Mouse (Mus musculus) adrenal gland, adult 2 months (tissue): ENCODE measurements around the gene Ncln. TPM values are rescaled to one million over a fixed set of nuclear protein-coding genes. Genes with fewer than 3 reads are reported as not detected.

Source experiments
- DNase-seq: peaks from one replicate; pipeline ENCODE4 v3.0.0; 2021
- polyA plus RNA-seq: library from polyadenylated mRNA; depleted of rRNA; stranded (reverse); fragments of >200 nt; gene quantifications from 2 replicates; pipeline ENCODE4 v1.2.3, GENCODE M21; 2012
- total RNA-seq, 2 experiments: library from RNA; stranded (reverse); gene quantifications; 2 replicates each; pipeline ENCODE4 v1.2.3; 2021

Ncln gene
- total and polyA plus RNA-seq, 3 experiments: 111 to 856 (median 123) TPM

DNA sequence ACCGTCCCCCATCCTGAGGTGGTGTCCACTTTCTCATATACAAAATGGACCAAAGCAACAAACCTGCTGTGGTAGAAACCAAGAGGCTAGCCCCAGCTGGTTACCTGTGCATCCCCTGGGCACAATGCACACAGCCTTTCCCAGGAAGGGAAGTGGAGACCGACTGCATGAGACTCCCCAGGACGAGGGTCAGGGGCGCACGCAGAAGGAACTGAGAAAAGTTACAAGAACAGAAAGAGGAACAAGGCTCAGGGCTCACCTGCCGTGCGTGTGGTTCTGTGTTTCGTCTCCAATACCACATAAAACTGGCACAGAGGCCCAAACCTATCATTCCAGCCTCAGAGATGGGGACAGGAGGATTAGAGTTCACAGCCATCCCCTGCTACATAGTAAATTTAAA is 21.0 kb upstream of the Ncln start:
- no peak for DNase-seq

DNA sequence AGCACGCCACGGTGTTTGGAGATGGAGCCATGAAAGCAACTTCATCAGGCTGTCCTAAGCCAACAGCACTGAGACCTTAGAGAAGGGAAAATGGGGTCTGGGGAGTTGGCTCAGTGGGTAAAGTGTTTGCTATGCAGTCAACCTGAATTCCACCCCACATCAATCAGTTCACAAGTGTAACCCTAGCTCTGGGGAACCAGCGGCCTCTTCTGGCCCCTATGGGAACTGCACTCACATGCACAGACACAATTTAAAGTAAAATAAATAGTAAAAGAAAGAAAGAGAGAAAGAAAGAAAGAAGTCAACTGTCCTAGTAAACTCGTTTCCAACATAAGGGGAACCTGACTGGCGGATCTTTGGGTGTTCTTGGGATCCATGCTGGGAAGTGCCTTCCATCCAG is 17.6 kb upstream of the Ncln start:
- no peak for DNase-seq

DNA sequence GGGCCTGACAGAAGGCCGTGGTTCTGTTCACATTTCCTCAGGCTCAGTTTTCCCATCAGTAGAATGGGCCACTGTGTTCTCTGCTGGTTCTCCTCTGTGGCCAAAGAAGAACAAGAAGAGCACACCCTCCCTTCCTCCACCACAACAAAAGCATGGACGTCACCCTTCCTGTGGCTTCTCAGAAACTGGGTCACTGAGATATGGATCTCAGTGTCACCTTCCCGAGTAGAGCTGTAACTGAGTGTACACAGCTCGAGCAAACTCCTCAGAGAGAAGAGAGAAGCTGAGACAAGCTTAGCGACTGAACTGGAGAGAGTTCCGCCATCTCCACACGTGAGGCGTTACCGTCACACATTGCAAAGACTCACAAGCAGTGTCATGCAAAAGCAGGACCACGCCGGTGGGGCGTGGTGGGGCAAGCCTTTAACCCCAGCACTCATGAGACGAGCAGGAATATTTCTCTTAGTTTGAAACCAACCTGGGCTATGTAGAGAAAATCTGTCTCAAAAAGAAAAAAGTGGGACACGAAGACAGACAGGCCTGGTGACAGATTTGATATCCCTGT is 14.1 kb upstream of the Ncln start:
- no peak for DNase-seq

DNA sequence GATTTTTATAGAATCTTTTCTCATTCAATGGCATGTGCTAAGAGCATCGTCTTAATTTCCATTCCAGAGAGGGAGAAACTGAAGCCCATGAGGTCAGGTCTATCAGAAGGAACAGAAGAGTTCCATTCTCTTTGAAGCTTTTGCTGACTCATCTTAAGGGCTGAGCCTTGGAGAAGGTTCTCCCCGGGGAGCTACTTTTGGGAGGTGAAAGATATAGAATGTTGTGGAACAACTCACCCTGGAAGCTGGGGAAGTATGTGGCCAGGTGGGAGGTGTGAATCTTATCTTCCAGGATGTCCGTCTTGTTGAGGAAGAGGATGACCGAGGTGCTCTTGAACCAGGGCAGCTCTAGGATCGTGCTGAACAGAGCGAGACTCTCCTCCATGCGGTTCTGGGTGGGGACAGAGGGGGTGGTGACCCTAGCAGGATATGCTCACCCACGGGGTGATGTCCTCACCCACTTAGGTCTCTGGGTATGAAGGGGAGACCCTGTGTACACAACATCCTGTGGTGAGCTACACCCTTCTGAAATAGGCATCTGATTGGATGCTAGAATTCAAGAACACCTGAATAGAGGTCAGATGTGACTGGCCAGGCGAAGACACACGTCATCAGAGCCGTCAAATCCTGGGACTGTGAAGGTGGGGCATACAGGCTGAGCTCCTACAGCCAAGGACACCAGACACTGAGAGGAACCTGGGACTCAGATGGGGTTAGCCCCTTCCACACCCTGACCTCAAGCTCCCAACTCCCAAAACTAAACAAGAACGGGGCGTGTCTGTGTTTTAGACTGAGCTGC is 11.7 kb upstream of the Ncln start:
- DNase-seq: no peak

DNA sequence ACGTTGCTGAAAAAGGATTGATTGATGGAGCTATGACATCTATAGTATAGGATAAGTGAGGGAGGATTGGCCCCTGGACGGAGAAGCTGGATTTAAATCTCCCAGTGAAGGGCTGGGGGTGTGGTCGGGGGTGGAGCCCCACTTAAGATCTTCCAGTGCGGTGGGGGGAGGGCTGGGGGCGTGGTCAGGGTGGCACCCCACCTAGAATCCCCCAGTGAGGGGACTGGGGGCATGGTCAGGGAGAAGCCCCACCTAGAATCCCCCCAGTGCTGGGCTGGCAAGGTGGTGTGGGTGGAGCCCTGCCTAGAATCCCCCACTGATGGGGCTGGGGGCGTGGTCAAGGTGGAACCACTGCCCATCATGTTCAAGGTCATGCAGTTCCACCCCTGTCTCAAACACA is 10.9 kb upstream of the Ncln start:
- DNase-seq: no peak

DNA sequence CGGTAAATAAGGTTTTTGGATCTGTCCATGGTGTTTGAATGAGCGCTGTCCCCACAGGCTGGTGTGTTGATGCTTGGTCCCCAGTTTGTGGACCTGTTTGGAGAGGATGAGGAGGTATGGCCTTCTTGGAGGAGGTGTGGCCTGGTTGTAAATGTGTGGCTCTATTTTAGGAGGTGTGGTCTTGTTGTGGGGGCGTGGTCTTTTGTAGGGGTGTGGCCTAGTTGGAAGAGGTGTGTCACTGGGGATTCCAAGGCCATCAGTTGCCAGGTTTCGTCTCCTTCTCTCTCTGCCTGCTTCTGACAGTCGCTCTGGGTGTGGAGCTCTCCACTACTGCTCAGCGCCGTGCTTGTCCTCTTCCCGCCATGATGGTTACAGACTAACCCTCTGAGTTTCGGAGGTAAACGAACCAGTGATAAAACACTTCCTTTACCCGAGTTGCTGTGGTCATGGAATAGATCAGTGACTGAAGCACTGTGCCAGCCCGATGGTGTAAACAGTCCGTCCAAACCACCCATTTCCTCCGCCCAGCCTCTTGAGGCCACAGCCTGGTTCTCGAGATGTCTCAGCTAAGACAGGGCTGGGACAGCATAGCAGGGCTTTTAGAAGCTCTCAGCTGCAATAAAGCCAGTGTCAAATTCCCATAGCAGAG is 8.9 kb upstream of the Ncln start:
- no peak for DNase-seq

- peak; percentile 89 for DNase-seq
These were observed 6.5 kb upstream of the Ncln start for GRCm38 (mm10) chr10:81502658-81503057.

DNA sequence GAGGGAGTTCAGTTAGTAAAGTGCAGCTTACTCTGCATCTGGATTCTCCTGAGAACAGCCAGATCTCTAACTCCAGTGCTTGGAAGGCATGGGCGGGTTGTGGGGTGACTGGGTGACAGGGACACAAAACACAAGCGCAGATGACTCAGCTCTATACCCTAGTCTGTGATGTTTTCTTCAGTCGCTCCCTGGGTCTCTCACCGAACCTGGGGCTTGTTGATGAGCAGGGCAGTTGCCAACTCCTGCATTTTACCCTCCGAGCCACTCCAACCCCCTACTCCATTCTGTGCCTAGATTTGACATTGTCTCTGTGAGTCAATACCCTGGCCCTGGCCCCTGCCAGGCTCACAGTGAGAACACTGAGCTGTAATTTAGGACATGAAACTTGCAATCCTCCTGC is 5.7 kb upstream of the Ncln start:
- no peak for DNase-seq

GRCm38 (mm10) chr10:81500032-81500431 is 3.8 kb upstream of the Ncln start, which contains the start of gene S1pr4:
S1pr4 (minus strand) TSS chr10:81500132.
- DNase-seq: no peak

DNA sequence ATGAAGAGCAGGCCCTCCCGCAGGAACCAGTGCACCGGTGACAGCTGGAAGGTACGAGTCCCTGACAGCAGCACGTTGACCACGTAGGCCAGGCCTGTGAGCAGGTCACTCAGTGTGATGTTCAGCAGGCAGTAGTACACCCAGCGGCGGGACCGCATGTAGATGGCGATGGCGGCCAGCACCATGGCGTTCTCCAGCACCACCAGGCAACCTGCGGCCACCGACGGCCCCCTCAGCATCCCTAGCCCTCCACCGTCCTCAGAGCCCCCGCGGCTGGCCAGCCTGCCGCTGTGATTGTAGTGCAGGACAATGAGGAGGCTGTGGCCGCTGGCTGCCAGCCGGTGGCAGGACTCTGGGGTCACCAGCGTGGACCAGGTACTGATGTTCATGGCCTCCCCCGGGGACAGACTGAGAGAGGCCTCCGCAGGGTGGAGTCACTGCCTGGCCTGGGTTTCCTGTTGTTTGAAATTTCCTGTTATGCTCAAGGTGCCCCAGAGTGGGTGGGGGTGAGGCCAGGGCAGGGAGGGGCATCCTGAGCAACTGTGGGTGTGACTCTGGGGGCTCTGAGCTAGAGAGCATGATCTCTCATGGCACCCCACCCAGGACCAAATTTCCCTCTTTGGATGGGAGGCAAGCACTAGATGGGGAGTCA is 3.2 kb upstream of the Ncln start:
- peak; percentile 46 for DNase-seq

- DNase-seq: no peak
These were observed 2.4 kb upstream of the Ncln start for GRCm38 (mm10) chr10:81498316-81499249.

DNA sequence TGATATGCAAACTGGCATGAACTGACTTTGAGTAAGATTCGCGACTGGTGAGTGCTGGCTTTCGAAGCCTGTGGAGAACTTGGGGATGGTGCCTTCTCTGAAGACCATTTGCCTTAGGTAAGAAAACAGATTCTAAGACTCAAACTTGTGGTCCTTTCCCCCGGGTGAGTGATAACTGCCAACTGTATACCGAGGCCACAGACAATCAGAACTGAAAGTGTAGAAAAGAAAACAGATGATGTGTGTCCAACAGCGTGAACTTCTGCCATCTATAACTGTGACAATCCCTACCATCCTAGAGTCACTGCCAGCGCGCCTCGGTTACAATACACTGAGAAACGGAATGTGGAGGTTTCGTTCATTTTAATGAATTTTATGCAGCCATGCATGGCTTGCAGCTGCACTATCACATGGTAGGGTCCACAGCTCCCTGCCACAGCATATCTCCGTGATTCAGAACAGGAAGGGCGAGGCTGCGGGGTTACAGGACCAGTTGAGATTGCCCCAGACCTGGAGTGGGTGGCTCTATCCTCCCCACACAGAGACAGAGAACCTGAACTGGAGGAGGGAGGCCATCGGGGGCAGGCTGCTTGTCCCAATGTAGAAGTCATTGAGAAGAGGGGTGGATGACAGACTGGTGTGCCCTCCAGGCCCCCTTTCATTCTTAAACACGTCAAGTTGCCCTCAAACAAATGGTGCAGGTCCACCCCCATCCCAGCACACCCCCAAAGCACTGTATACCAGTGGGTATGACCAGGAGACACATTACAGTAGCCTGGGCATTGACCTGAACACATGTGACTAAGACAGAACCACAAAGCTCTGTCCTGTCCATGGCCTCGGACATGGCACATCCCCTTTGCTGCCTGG is 1.4 kb upstream of the Ncln start:
- DNase-seq: no peak

DNA sequence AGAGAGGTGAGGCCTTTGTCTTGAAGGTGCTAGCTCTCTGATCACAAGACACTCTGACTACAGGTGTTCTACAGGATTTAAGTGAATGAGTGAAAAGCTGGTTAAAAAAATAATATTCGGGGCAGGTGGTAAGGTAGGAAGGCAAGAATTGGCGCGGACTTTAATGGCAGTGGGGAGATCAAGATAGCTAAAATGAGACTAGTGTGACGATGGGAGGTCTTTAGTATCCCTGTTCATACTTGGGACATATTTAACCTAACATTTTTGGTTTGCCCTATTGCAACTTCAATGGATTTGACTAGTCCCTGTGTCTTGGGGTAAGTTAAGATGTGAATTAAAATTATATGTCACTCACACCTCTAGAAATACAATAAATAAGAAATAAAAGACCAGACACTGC is 777 bp upstream of the Ncln start:
- no peak for DNase-seq

DNA sequence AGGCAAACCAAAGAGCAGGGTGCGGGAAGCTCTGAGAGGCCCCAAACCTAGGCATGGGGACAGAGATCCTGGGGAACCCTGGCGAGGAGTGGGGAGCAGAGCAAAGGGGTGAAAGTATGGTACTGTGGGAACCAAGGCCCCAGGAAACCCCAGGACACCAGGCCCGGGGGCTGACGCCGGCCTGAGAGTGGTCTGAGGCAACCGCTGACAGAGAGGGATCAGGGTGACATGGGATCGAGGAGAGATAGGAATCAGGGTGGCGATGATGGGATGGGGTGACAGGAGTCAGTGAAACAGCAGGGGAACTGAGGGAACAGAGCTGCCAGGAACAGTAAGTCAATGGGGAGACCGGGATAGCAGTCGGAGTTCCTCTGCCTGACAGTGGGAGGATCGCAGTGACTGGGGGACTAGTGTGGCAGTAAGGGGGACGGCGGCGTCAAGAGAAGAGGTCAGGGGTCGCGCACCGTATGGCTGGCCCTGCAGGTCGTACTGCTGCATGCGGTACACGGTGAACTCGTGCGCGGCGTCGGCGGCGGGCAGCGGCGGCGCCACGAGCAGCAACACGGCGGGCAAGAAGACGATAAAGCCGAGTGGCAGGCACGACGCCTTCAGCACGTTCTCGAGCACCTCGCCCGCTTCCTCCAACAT is 452 bp downstream of the Ncln start:
- DNase-seq: no peak

DNA sequence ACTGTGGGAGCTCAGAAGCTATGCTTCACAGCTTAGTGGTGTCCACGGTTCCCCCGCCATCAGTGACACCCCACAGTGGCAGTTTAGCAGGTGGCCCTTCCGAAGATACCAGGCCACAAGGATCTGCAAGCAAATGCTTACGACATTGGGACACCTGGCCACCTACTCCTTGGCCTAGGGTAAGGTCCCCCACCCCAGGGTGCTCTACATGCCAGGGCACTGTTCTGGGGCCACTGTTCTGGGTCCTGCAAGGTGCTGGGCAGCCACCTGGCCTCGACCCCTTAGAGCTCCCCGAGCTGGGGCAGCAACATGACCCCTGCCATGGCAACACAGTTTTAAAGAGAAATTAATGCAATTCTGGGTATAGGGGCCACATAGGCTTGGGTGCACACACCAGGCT is 1.0 kb downstream of the Ncln start:
- no peak for DNase-seq

GRCm38 (mm10) chr10:81494260-81495041 is 1.7 kb downstream of the Ncln start:
- DNase-seq: no peak

- no peak for DNase-seq
These were observed 2.5 kb downstream of the Ncln start for GRCm38 (mm10) chr10:81493601-81494220.

- DNase-seq: no peak
These were observed 3.5 kb downstream of the Ncln start for GRCm38 (mm10) chr10:81492606-81493240.
